Mouse (Mus musculus): ENCODE results near the gene Tmem50a. TPM values are rescaled to one million over a fixed set of nuclear protein-coding genes. Genes with fewer than 3 reads are reported as not detected.

Tmem50a gene
- polyA plus RNA-seq, 1 experiment from 2014 or later, result 131 TPM

GRCm38 (mm10) chr4:134927815-134928463 is 13.1 kb upstream of the Tmem50a start:
- peaks cover 39% of the 10 kb centered on the region for H3K36me3 ChIP-seq (ENCODE audit: control insufficient read depth, insufficient read depth, low read length)
- no peak for DNase-seq (ENCODE audit: low spot score)
- WGBS, result 69% methylated on average over 5 of the region's 5 CpGs
- no peak for ATAC-seq (replicated peaks; ENCODE audit: low FRiP score)
- H3K27me3 ChIP-seq (replicated peaks; ENCODE audit: control insufficient read depth, insufficient read depth, low read length), result no peaks in the 10 kb centered on the region
- H3K4me3 ChIP-seq (ENCODE audit: low read depth, low read length), result peak overlapping the region; percentile 15; the same call in 1 of the 2 replicates
- H3K27ac ChIP-seq (ENCODE audit: low read depth, low read length), result no peak overlapping the region
- H3K4me1 ChIP-seq (replicated peaks; ENCODE audit: control insufficient read depth, insufficient read depth, low read length), result peaks cover 21% of the 10 kb centered on the region
- no peak overlapping the region for H3K9ac ChIP-seq (ENCODE audit: low read depth, low read length)
- H3K9me3 ChIP-seq (ENCODE audit: control insufficient read depth, low read length), result no peaks in the 10 kb centered on the region
- 0 out of 2 replicates have a peak overlapping the region, but pooled peaks have one; percentile 7 for H3K4me2 ChIP-seq

DNA sequence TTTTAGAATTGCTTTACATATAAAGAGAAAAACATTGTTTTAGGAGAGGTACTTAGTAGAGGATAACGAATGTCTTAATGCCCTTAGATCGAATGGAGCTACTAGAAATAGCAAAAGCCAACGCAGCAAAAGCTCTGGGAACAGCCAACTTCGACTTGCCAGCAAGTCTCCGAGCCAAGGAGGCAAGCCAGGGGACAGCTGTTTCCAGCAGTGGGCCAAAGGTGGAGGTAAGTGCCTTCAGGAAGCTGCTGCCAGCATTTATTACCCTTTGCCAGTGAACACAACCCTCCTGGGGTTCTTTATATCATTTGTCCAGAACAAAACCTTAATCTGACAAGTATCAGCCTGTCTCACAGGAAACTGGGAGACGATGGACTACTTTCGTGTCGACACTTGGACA is 10.4 kb upstream of the Tmem50a start:
- DNase-seq (ENCODE audit: low spot score) (no peak), ATAC-seq (replicated peaks; ENCODE audit: low FRiP score) (no peak)
- peak overlapping the region; percentile 37 for H3K9ac ChIP-seq (ENCODE audit: low read depth, low read length)
- peak overlapping the region; percentile 20; the same call in 1 of the 2 replicates for H3K27ac ChIP-seq (ENCODE audit: low read depth, low read length)
- peak overlapping the region; percentile 97 for H3K4me2 ChIP-seq
- H3K36me3 ChIP-seq (ENCODE audit: control insufficient read depth, insufficient read depth, low read length), result peaks cover 33% of the 10 kb centered on the region
- H3K27me3 ChIP-seq (replicated peaks; ENCODE audit: control insufficient read depth, insufficient read depth, low read length), result no peaks in the 10 kb centered on the region
- WGBS, result 74% methylated on average over 8 of the region's 8 CpGs
- peak overlapping the region; percentile 100 for H3K4me3 ChIP-seq (ENCODE audit: low read depth, low read length)
- no peaks in the 10 kb centered on the region for H3K9me3 ChIP-seq (ENCODE audit: control insufficient read depth, low read length)
- peaks cover 18% of the 10 kb centered on the region for H3K4me1 ChIP-seq (replicated peaks; ENCODE audit: control insufficient read depth, insufficient read depth, low read length)

DNA sequence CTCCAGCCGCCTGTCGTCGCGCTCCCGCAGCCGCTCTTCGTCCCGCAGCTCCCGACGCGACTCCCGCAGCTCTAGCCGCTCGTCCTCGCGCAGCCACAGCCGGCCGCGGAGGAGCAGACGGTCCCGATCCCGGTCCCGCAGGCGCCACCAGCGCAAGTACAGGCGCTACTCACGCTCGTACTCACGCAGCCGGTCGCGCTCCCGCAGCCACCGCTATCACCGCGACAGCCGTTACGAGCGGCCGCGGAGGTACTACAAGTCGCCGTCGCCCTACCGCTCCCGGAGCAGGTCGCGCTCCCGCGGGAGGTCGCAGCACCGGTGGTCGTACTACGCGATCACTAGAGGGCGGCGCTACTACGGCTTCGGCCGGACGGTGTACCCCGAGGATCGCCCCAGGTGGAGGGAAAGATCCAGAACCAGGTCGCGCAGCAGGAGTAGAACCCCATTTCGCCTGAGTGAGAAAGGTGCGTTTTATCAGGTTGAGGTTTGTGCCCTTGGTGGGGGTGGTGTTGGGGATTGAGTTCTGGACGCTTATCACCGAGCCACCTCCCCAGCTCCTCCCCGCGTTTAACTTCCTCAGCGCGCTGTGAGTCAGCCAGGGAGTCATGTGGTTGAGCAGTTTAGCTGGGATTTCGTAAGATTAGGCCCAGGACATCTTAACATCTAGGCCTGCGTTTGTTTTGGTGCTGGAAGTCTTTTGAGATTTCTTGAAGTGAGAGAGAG is 9.4 kb upstream of the Tmem50a start:
- H3K4me1 ChIP-seq (replicated peaks; ENCODE audit: control insufficient read depth, insufficient read depth, low read length), result peaks cover 20% of the 10 kb centered on the region
- H3K36me3 ChIP-seq (ENCODE audit: control insufficient read depth, insufficient read depth, low read length), result peaks cover 30% of the 10 kb centered on the region
- H3K9me3 ChIP-seq (ENCODE audit: control insufficient read depth, low read length), result no peaks in the 10 kb centered on the region
- ATAC-seq (replicated peaks; ENCODE audit: low FRiP score), result peak; percentile 74
- H3K4me2 ChIP-seq, result peak overlapping the region; percentile 97
- H3K4me3 ChIP-seq (ENCODE audit: low read depth, low read length), result peak overlapping the region; percentile 100
- under 1% methylated on average over 75 of the region's 75 CpGs for WGBS
- peak overlapping the region; percentile 99 for H3K27ac ChIP-seq (ENCODE audit: low read depth, low read length)
- peak overlapping the region; percentile 100 for H3K9ac ChIP-seq (ENCODE audit: low read depth, low read length)
- no peaks in the 10 kb centered on the region for H3K27me3 ChIP-seq (replicated peaks; ENCODE audit: control insufficient read depth, insufficient read depth, low read length)
- DNase-seq (ENCODE audit: low spot score), result peak; percentile 77

DNA sequence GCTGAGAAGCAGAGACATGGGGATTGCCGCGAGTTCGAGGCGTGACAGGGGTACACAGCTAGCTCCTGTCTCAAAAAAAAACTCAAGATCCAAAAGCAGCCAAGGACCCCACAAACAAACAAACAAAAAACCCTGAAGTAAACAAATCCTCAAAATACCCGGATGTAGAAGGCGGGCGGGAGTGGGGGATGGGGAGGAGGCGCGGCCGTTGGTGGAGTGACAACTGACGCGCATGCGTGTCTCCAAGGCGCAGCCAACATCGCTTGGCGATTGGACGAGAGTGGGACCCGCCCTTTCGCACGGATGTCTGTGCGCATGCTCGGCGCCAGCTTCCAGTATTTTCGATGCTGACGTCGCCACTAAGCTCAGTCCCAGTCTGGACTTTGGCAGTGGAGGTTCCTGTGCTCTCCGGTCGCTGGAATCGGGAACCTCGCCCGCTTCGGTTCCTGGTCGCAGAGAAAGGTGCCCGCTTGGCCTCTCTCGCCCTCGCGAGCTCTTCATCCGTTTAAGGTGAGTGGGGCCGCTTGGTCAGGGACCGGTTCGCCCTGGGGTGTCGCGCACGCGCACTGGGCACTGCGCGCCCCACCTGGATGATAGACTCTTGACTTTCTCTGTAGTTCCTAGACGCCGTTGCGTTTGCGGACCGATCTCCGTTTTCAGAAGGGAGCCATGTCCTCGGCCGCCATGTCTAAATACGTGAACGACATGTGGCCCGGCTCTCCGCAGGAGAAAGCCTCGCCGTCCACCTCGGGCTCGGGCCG is 8.6 kb upstream of the Tmem50a start, which contains the start of gene Rsrp1:
Gene Rsrp1 (plus strand): TSS at position 335 of the 761 bp plus-strand sequence.
- under 1% methylated on average over 64 of the region's 64 CpGs for WGBS
- peaks cover 22% of the 10 kb centered on the region for H3K4me1 ChIP-seq (replicated peaks; ENCODE audit: control insufficient read depth, insufficient read depth, low read length)

GRCm38 (mm10) chr4:134922925-134923244 is 8.1 kb upstream of the Tmem50a start:
- ATAC-seq (replicated peaks; ENCODE audit: low FRiP score), result peak; percentile 46; the same call in 1 of the 2 replicates
- Histone ChIP-seq H3K27ac (ENCODE audit: low read depth, low read length) (peak overlapping the region; percentile 99), H3K36me3 (ENCODE audit: control insufficient read depth, insufficient read depth, low read length) (peaks cover 23% of the 10 kb centered on the region), H3K4me1 (replicated peaks; ENCODE audit: control insufficient read depth, insufficient read depth, low read length) (peaks cover 26% of the 10 kb centered on the region), H3K9me3 (ENCODE audit: control insufficient read depth, low read length) (no peaks in the 10 kb centered on the region), H3K27me3 (replicated peaks; ENCODE audit: control insufficient read depth, insufficient read depth, low read length) (no peaks in the 10 kb centered on the region), H3K4me3 (ENCODE audit: low read depth, low read length) (peak overlapping the region; percentile 100), H3K9ac (ENCODE audit: low read depth, low read length) (peak overlapping the region; percentile 100), H3K4me2 (peak overlapping the region; percentile 97)
- under 1% methylated on average over 13 of the region's 13 CpGs for WGBS
- DNase-seq (ENCODE audit: low spot score), result no peak

More for the DNA sequence above, 8.6 kb upstream of the Tmem50a start, which contains the start of gene Rsrp1:
- Histone ChIP-seq H3K27me3 (replicated peaks; ENCODE audit: control insufficient read depth, insufficient read depth, low read length) (no peaks in the 10 kb centered on the region), H3K9ac (ENCODE audit: low read depth, low read length) (peak within 1 kb of the TSS; percentile 100), H3K4me2 (peak within 1 kb of the TSS; percentile 97), H3K9me3 (ENCODE audit: control insufficient read depth, low read length) (no peaks in the 10 kb centered on the region), H3K36me3 (ENCODE audit: control insufficient read depth, insufficient read depth, low read length) (peaks cover 29% of the 10 kb centered on the region), H3K27ac (ENCODE audit: low read depth, low read length) (peak within 1 kb of the TSS; percentile 99), H3K4me3 (ENCODE audit: low read depth, low read length) (peak within 1 kb of the TSS; percentile 100)
- DNase-seq (ENCODE audit: low spot score), result peak; percentile 93
- ATAC-seq (replicated peaks; ENCODE audit: low FRiP score), result peak; percentile 85

DNA sequence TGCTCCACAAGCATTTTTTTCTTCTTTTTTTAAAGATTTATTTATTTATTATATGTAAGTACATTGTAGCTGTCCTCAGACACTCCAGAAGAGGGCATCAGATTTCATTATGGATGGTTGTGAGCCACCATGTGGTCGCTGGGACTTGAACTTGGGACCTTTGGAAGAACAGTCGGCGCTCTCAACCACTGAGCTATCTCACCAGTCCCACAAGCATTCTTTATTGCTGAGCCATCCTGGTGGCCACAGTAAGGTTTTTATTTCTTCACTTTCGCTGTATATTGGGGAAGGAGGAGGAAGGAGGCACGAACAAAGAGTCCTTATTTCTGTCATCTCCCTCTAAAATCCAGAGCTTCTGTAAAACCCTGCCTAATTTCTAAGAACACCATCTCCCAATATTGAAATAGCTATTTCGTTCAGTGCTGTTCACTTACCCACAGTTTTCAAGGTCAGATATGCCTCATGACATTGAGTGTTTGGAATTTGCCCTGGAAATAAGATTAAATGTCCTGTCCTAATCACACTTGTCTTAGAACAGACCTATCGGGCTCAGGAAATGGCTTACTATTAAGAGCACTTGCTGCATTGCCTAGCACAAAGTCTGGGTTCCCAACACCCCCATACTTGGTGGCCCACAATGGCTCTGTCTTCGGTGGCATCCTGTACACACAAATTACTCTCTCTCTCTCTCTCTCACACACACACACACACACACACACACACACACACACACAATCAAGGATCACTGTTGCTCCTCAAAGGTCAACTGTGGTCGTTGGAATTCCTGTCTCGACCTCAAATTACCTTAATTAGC is 7.5 kb upstream of the Tmem50a start:
- H3K9ac ChIP-seq (ENCODE audit: low read depth, low read length), result peak overlapping the region; percentile 100
- H3K27ac ChIP-seq (ENCODE audit: low read depth, low read length), result peak overlapping the region; percentile 99
- H3K4me1 ChIP-seq (replicated peaks; ENCODE audit: control insufficient read depth, insufficient read depth, low read length), result peaks cover 27% of the 10 kb centered on the region
- peaks cover 18% of the 10 kb centered on the region for H3K36me3 ChIP-seq (ENCODE audit: control insufficient read depth, insufficient read depth, low read length)
- DNase-seq (ENCODE audit: low spot score) (no peak), ATAC-seq (replicated peaks; ENCODE audit: low FRiP score) (no peak)
- no peaks in the 10 kb centered on the region for H3K9me3 ChIP-seq (ENCODE audit: control insufficient read depth, low read length)
- WGBS, result 50% methylated on average over 10 of the region's 10 CpGs
- H3K4me2 ChIP-seq, result peak overlapping the region; percentile 97
- no peaks in the 10 kb centered on the region for H3K27me3 ChIP-seq (replicated peaks; ENCODE audit: control insufficient read depth, insufficient read depth, low read length)
- H3K4me3 ChIP-seq (ENCODE audit: low read depth, low read length), result peak overlapping the region; percentile 100

- no peaks in the 10 kb centered on the region for H3K9me3 ChIP-seq (ENCODE audit: control insufficient read depth, low read length)
- H3K27ac ChIP-seq (ENCODE audit: low read depth, low read length), result no peak overlapping the region
- H3K36me3 ChIP-seq (ENCODE audit: control insufficient read depth, insufficient read depth, low read length), result peaks cover 13% of the 10 kb centered on the region
- ATAC-seq (replicated peaks; ENCODE audit: low FRiP score), result no peak
- H3K4me1 ChIP-seq (replicated peaks; ENCODE audit: control insufficient read depth, insufficient read depth, low read length), result peaks cover 33% of the 10 kb centered on the region
- no peak for DNase-seq (ENCODE audit: low spot score)
- 90% methylated on average over 4 of the region's 4 CpGs for WGBS
- no peak overlapping the region for H3K4me2 ChIP-seq
- H3K4me3 ChIP-seq (ENCODE audit: low read depth, low read length), result no peak overlapping the region
- H3K9ac ChIP-seq (ENCODE audit: low read depth, low read length), result no peak overlapping the region
- no peaks in the 10 kb centered on the region for H3K27me3 ChIP-seq (replicated peaks; ENCODE audit: control insufficient read depth, insufficient read depth, low read length)
These were observed 6.9 kb upstream of the Tmem50a start for GRCm38 (mm10) chr4:134921703-134922102.

DNA sequence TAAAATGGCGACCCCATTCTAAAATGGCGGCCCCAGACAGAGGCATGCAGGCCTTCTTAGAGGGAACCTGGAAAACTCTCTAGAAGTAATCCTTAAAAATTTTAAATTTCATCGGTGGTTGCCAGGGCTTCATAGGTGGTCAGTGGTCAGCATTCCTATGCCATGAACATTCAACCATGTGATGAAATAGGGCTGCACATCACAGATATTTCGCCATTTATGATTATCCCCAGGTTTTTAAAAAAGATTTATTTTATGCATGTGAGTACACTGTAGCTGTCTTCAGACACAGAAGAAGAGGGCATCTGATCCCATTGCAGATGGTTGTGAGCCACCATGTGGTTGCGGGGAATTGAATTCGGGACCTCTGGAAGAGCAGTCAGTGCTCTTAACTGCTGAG is 5.8 kb upstream of the Tmem50a start:
- Histone ChIP-seq H3K4me1 (replicated peaks; ENCODE audit: control insufficient read depth, insufficient read depth, low read length) (peaks cover 32% of the 10 kb centered on the region), H3K4me3 (ENCODE audit: low read depth, low read length) (no peak overlapping the region), H3K4me2 (no peak overlapping the region), H3K27me3 (replicated peaks; ENCODE audit: control insufficient read depth, insufficient read depth, low read length) (no peaks in the 10 kb centered on the region), H3K9ac (ENCODE audit: low read depth, low read length) (no peak overlapping the region; the same call in 1 of the 2 replicates), H3K9me3 (ENCODE audit: control insufficient read depth, low read length) (no peaks in the 10 kb centered on the region), H3K27ac (ENCODE audit: low read depth, low read length) (no peak overlapping the region), H3K36me3 (ENCODE audit: control insufficient read depth, insufficient read depth, low read length) (peaks cover 6% of the 10 kb centered on the region)
- DNase-seq (ENCODE audit: low spot score), result no peak
- no peak for ATAC-seq (replicated peaks; ENCODE audit: low FRiP score)
- WGBS, result 90% methylated on average over 6 of the region's 6 CpGs
